Mouse (Mus musculus) ovary, postnatal 14 days (tissue): ENCODE data around the gene Calu.

Experiments
- DNase-seq: peaks from one replicate; pipeline ENCODE4 v3.0.0; 2022; ENCODE audit warnings: low spot score

Gene Calu

GRCm38 (mm10) chr6:29420596-29420995, 72.7 kb downstream of the Calu start:
- DNase-seq = no peak

GRCm38 (mm10) chr6:29425118-29425517, 77.2 kb downstream of the Calu start:
- DNase-seq = no peak

DNA sequence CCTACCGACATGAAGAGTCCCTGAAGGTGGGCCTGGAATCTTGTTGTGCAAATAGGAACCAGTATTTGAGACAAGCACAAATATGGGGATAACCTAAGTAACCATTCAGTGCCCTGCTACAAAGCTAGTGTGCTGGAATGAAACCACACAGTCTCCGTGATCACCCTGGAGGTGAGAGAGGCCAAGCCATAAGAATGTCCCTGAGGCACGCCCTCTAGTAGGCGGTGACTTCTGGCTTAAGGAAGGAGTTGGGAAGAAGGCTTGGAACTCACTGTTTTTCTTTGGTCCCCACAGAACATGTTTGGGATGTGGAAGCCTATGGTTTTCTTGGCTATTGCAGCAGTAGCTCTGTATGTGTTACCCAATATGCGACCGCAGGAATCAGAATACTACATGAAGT, 78.5 kb downstream of the Calu start:
- DNase-seq = no peak
